Mouse (Mus musculus): ENCODE data around the gene Lhx5.
A peak's percentile ranks its signal among the peaks of the same experiment; 100 is the strongest.

The Lhx5 gene

DNA sequence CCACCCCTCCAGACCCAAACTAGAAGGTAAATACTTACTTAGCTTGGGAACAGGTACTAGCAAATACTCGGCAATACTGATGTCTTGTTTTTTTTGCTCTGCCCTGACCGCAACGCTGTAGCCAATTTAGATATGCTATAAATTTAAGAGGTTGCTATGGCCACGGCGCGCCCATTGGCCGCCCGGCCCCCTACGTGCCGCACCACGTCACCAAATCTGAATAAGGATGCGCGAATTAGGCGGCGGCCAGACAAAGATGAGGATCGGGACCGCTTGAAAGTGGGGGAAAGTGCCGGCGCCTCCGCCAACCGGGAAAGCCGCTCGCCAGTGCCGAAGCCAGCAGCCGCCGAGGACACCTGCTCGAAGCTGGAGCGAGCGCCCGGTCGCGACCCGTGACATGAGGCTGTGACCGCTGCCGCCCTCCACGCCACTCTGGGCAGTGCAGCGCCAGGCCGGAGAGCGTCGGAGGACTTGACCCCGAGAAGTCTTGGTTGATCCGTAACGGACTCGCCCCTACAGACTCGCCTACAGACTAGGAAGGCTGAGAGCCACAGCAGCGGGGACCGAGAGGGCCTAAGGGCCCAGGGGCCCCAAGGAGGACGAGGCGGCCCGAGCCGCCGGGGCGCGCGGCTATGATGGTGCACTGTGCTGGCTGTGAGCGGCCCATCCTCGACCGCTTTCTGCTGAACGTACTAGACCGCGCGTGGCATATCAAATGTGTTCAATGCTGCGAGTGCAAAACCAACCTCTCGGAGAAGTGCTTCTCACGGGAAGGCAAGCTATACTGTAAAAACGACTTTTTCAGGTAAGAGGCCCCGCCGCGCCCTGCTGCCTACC lies at the start of gene Lhx5:
Gene Lhx5, plus strand, starts transcription at position 51 of the 837 bp plus-strand sequence.
- no peak for DNase-seq

DNA sequence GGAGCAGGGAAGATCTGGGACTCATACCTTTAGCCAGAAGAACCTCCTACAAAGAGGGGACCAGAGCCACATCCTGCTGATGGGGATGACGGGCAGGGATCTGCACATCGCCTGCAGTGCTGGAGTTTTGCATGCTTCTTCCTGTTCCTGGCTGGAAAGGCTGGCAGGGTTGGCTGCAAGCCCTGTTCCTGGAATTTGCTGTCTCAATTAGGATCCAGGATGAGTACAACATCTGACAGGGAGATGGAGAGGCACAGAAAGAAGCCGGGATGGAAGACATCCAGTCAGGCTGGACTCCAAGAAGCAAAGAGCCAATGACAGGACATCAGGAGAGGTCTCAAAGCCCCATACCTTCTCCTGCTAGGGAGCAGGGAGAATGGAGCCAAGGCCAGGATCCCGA lies 45.1 kb upstream of the Lhx5 start:
- DNase-seq: no peak

DNA sequence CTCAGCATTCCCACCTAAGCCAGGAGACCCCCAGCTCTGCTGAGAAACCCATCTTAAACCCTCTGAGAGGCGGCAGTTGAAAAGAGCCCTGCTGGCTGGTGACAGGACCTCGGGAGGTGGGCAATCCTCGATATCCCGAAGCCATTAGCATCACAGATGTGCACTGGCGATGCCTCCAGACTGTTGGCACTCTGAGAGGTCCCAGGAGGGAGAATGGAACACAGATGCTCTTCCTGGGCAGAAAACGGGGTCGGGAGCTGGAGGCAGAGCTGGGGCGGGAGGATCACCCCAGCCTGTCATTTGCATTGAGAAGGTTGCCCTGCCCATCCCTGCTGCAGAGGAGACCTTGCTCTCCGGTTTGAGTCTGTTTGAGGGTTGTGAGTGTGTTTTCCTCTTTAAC lies 42.7 kb upstream of the Lhx5 start:
- no peak for DNase-seq

DNA sequence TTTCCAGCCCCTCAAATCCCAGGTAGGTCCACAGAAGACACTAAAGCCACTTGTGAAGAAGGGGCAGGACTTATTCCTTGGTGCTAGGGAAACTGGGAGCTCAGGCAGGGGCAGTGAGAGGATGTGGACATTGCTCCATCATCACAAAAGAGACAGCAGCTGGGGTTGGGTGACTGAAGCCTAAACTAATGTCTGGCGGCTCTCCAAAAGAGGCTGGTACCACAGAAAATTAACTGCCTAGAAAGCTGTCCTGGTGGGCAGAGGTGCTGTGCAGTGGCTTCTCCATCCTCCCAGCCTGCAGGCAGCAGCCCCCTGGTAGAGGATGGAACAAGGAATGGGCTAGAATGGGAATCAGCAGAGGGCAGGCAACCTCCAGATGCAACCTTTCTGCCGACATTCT lies 41.5 kb upstream of the Lhx5 start:
- no peak for DNase-seq

DNA sequence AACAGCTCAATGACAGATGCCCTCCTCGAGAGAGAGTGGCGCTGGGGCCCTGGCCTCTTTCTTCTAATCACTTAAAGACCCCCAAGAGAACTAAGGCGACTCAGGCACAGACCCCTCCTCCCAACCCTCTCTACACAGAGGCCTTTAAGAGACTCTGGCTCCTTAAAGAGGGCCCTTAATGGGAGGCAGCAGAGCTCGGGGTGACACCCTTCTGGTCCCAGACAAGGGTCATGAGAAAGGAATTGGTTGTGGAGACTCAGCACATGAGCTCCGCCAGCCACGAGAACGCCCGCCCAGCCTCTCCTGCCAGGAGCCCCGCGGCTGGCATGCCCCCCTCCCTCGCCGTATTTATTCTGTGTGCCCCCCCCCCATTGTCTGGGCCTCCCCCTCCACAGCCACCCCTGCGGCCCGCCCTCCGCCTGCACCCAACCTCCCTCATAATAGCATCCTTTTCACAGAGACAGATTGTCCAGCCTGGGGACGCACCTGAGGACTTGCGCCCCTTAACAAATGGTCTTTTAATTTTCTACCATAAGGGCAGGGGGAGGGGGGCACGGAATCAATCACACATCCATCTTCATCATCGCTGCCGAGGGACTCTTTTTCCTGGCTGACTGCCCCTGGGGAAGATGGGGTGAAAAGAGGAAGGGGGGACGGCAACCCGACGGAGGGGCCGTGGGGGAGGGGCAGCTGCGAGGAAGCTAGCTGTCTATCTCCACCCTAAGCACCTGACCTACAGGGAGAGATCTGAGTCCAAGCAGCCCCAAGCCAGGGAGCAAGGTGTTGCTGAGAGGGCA lies 37.4 kb upstream of the Lhx5 start:
- no peak for DNase-seq

DNA sequence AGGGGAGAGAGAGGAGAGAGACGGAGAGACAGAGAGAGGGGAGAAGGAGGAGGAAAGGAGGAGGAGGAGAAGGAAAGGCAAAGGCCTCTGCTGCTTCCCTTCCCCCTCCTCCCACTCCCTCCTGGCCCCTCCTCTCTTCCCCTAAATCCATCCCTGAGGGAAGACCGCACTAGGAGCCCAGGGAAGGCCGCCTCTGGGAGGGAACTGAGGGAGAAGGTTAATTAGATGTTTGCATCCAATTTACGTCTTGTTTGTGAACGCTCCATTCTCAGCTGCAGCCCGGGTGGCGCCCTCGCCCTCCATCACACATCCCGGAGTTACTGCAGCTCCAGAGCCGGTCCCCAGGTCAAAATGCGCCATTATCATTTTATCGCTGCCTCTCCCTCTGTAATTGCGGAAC lies 33.5 kb upstream of the Lhx5 start:
- no peak for DNase-seq

DNA sequence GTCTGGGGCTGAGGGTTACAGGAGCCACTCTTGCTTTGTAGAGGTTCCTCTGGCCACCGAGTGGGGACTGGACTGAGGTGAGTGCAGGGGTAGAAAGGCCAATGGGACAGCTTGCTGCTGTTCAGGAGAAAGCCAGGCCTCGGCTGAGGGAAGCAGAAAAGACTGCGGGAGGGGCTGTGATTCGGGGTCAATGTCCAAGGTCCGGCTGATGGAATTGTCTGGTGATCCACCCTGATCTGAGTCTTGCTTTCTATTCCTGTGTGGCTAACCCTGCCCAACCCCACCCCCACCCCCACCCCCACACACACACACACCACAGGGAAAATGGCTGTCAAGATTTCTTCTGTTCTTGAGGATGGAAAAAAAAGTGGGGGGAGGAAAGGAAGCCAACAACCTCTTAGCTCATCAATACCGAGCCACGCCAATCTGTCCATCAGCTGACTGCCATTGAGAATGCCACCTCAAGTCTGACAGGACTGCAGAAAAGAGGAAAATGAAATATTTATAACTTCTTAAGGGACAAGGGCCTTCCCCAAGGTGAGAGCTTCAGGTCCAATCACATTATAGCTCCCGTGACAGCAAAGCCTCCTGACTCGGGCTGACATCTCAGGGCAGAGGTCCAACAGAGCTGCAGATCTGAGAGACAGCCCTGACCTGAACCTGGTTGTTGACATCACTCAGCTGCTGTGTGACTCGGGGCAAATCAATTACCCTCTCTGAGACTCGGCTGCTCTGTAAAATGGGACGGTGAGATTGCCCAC lies 26.5 kb upstream of the Lhx5 start:
- DNase-seq: no peak

DNA sequence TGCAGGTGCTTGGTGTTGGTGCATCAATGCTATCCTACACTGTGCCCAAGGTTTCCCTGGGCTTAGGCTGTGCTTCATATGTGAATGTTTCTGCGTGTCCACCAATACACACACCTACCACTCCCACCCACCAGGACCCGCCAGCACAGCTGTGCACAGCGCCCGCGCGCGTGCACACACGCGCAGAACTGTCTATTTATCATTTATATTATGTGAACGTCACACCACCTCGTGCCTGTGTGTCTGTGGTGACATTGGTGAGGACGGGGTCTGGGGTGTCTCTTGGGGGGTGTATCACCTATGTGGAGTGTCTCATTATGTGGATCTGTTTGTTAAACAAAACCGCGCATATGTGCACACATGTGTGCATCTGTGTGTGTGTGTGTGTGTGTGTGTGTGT lies 22.6 kb upstream of the Lhx5 start:
- DNase-seq: no peak

DNA sequence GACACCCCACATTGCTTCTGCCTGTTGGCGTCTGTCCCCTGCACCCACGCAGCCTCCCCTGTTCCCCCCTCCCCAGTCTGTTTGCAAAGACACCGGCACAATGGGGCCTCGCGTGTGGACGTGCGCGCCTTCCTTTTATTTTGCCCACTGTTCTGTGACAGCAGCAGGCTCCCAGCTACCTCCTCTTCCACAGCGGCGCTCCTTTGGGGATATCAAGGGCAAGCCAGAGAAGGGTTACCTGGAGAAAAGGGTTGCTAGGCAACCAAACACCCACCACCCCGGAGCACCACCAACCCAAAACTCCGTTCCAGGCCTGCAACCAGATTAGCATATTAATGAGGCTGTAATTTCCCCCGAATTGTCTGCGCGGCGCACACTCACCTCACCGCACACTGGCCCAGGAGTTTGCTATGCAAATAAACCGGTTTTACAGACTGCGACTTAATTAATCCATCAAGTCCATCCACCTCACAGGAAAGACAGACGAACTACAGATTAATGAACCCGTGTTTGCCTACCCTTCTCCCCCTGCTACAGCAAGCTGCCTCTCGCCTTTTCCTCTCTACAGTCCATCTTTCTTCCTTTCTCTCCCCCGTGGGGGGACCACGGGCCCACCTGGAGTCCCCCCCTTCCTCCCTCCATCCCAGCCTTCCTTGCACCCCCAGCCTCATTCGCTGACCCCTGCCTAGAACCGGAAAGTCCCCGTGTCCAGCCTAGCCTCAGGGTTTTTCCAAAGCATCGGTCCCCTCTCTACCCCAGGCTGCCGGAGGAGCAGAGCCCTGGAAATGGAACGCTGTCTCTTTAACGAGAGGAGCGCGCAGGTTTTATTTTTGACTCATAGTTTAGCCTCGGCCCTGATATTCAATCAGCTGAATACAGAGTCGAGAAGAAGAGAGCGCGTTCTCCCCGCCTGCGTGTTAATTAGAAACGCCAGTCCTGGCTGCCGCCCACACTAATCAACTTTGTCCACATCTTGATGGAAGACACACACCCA lies 21.8 kb upstream of the Lhx5 start:
- DNase-seq: no peak

DNA sequence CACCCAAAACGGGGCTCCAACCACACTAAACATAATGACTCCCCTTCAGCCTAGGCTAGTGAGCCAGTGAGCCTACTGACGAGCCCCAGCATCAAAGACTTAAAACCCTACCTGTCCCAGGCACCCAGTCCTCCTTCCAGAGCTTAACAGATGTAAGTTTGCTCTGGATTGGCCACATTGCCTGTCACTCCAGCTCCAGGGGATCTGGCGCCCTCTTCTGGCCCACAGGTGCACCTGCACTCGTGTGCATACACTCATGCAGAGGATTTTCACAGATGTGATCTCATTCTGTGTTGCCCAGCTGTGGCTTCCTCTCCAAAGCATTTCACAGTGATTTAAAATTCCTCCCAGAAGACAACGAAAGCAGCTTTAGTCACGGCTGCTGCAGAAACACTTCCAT lies 18.1 kb upstream of the Lhx5 start:
- DNase-seq: no peak

DNA sequence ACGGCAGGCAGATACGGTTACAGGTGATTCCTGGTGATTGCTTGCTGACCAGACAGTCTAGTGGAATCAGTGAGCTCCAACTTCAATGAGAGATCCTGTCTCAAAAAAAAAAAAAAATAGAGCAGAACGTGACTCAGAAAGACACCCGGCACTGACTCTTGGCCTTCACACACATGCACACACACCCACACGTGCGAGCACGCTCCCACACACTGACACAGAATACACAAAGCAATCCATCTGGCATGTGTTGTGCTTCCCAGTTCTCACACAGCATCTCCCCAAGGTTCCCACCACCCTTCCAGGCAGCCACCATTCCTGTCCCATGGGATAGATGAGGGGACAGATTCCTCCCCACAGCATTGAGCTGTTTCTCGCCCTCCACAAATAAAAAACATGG lies 11.4 kb upstream of the Lhx5 start:
- DNase-seq: no peak

DNA sequence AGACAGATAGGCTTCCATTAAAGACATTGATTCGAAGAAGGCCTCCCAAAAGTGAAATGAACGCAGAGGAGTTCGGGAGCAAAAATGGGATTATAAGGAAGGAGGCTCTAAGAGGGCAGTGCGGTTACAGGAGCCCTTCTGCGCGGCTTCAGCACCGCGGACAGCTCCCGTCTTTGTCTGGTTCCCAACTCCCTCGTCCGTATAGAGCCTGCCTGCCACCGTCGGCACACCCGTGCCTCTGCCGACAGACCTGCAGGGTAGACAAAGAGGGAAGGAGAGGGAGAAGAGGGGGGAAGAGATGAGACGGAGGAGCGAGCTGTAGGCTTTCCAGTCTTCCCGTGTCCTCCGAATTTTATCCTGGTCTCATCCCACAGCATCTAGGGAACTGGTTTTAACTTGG lies 7.5 kb upstream of the Lhx5 start:
- DNase-seq: peak; percentile 44 to 46

DNA sequence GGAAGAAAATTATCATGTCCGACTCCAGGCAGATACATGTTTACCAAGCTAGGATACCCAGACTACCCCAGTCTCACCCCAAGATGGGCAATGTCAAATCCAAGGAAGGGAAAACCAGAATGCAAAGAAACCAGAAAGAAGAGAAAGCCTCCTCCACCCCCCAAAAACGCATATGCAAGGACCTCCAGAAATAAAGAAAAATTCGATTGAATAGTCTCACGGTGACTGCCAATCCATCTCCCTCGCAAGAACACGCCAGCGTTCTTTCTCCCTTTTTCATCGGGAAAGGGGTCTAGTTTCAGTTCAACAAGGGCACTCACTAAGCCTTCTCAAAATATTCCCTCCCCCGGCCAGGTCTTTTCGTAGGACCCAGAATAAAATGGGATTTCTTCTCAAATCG lies 6.8 kb upstream of the Lhx5 start:
- no peak for DNase-seq

DNA sequence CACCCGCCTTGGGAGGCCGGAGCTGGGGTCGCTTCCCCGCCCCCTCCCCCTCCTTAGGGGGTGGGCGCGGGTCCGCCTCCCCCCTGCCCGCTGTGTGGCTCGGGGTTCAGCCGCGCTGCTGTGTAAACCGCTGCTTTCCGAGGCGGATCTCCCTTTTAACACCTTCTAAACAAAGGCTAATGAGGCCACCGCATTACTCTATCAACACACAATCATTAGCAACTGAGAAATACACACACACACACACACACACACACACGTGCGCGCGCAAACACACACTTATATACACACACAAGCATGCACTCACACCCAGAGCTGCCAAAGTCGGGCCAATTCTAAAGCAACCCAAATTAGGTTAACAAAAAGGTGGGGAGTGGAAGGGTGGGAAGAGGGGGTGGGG lies 5.8 kb upstream of the Lhx5 start:
- DNase-seq: no peak

DNA sequence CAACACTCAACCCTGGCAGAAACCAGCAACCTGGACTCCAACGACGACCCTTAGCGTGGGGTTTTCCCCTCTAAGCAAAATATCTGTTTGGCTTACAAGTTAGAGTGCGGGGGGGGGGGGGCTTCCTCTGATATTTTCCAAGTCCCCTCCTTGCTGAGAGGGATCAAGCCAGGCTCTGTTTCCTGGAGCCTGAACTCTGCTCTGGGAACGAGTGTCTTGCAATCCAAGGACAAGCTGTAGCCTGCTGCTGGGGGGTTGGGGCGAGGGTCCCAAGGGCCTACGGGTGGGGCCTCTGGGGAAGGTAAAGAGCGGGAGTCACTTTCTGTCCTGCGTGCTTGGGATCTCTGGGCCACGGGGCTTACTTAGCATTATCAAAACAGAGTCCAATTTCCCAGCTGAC lies 4.9 kb upstream of the Lhx5 start:
- no peak for DNase-seq

DNA sequence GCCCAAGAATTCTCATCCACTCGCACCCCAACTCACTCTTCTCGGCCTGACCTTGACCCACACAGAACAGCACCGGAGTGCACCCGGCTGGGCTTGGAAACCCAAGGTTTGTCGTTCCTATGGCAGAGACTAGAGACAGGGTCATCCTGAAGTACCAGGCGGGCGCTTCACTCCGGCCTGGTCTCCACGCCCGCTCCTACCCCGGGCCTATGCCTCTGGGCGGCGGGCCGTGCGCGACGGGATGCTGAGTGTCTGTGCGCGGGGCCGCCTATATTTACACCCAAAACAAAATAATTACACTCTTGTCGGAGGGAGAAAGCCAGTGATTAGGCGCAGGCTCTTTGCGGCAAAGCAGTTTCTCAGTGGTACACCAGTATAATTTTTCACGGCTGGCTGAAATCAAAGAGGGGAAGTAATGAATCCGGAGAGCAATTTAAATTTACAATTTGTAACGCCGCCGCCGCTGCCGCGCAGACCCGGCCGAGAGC lies 4.0 kb upstream of the Lhx5 start:
- DNase-seq: no peak

DNA sequence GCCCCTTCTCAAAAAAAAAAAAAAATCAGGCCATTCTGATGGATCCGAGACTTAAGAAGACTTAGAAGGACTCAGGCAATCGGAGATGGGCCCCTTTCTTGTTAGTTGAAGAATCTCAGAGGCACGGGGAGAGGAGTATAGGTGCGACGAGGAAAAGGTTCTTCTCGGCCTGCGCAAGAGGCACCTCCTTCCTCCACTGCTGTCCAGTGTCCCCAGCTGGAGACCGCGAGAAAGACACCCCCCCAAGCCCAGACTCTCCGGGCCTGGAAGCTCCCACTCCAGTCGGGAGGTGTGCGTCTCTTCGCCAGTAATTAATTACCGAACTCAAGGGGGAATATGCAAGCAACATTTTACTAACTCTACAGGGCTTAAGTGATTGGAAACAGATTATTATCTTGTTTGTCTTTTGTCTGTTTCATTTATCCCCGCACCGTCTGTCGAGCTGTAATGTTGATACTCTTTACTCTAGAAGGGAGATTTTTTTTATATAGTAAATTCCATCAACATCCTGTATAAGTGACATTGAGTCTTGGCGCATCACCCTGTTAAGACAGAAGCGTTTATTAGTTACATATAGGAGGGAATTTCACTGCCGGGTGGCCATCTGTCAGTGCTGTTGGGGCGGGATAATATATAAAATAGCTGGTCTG lies 3.2 kb upstream of the Lhx5 start:
- no peak for DNase-seq

DNA sequence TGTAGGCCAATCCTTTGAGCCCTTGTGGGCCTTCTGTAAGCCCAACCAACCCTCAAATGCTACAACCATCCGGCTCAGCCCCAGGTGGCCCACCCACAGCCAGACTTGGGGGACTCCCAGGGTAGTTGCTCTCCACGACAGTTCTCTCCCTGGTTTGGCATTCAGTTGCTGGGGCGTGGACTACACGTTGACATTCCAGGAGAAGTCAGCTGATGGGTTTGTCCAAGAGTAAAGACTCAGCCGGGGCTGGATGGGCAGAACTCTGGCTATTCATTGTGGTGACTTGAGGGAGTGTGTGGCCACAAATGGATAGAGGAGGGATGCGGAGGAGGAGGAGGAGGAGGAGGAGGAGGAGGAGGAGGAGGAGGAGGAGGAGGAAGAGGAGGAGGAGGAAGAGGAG lies 2.5 kb upstream of the Lhx5 start:
- DNase-seq: no peak

DNA sequence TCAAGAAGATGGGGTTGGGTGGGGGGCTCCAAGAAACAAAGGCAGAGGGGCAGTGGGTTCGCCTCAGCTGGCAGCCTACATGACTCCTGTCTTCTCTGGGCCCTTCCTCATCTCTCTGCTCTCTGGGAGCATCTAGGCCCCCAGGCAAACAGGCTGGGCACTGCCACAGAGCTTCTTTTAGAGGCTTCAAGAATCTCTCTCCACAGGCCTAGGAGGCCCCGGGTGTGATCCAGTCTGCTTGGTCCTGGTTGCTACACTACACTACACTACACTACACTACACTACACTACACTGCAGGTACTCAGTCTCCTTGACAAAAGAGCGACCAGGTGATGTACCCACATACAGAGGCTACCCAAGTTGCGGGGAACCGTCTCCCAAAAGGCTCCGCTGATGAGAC lies 1.8 kb upstream of the Lhx5 start:
- DNase-seq: no peak

DNA sequence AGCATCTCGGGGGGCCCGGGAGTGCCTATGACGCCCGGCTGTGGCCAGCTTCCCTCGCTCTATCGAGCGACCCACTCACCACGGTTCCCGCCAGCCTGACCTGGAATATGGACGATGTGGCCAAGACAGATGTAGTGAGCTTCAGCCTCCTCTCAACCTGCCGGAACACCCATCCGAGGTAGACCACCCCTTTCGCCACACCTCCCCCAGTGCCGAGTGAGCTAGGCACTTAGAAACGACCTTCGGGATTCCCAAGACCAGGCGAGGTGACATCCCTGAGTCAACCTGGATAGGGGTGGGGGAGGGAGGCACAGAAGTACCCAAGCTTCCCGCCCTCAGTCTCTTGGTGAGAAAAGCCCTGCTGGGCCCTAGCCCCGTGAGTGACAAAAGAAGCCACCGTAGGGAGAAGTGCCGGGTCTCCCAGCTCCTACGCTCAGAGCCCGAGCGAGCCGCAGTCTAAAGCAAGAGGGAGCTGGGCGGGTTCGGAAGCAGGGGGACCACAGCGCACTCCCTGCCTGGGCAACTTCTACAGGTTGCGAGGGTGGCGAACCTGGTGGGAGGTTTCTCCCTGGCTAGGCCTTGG lies 407 bp upstream of the Lhx5 start:
- no peak for DNase-seq

DNA sequence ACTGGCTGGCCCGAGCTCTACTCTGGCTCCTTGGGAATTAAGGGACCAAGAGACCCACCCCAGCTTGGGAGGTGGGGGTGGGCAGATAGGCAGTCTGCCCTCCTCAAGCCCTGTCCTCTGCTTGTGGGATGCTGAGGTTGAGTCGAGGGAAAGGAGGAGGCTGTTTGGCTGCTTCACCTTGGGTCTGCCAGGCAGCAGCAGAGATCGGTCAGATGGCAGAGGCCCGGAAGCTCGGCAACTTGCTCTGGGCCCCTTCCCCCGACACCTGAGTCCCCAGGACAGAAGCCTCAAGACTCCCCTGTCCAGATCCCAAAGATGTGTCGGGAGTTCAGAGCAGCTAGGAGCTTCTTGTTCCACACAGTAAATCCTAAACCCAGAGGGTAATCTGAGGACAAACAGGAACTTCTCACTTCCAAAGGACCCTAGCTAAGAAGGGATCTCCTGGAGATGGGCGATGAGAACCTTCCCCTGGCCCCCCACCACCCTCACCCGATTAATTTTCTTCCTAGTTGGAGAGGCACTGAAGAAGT lies 1.1 kb downstream of the Lhx5 start:
- no peak for DNase-seq
